Mouse (Mus musculus): ENCODE measurements around the gene Rpl9.
A peak's percentile ranks its signal among the peaks of the same experiment; 100 is the strongest.

Rpl9 gene

DNA sequence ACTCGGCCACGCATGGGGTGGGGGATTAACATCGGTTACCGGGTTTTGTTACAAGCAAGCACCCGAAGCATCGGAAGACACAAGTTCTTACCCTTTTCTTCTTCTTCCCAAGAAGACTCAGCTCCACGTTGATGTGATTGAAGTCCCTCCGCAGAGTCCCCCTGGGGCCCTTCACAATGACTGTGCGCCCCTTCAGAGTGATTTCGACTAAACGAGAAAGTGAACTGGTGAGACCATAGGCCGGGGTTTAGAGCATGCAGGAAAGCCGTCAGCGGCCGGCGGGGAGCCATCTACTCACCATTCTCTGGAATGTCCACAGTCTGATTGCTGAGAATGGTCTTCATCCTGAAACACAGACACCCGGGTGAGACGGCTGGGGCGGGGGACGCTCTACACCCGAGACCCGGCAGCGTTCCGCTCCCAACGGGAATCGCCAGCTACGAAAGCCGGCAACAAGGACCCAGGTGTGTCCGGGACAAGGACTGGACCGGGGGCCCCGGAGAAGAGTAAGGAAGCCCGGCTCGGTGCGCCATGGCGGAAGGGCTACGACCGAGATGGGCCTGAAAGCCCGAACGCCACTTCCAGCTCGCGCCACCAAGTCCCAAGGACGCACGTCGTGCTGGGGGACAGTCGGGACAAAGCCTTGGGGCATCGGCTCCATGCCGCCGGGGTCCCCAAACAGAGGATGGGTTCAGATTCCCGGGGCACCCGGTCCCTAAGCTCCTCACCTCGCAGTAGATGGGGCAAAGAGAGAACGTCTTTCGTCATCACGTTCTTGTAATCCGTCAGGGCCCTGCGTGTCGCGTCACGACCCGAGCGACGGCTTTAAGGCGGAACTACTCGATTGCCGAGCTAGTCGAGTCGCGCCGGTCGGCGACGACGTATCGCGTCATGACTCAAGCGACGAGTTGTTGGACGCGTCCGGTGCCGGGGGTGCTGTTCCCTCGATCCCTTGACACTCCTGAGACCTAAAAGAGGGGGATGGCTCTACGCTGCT, at the start of gene Rpl9, which contains the start of gene Lias:
Gene Rpl9, minus strand, starts transcription at position 797 of the 997 bp plus-strand sequence.
Gene Lias, plus strand, starts transcription at position 850 of the 997 bp plus-strand sequence.
- peak; percentile 99 for DNase-seq (ENCODE audit: low spot score)

DNA sequence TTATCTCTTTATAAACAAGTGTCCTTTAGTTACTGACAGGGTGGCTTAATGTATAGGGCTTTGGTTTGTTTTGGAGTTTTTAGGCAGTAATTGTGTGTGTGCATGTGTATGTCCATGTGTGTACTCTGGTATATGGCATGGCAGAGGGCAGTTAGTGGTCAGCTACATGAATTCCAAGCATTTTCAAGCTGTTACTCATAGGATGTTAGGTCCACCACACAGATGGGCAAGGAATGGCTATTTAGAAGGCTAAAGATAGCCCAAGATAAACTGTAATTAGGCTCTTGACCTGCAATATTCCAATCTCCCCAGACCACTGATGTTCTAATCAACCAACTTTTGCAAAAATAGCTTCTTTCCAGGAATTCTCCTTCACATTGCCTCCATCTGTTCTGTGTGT, 46.8 kb upstream of the Rpl9 start:
- no peak for DNase-seq (ENCODE audit: low spot score)

DNA sequence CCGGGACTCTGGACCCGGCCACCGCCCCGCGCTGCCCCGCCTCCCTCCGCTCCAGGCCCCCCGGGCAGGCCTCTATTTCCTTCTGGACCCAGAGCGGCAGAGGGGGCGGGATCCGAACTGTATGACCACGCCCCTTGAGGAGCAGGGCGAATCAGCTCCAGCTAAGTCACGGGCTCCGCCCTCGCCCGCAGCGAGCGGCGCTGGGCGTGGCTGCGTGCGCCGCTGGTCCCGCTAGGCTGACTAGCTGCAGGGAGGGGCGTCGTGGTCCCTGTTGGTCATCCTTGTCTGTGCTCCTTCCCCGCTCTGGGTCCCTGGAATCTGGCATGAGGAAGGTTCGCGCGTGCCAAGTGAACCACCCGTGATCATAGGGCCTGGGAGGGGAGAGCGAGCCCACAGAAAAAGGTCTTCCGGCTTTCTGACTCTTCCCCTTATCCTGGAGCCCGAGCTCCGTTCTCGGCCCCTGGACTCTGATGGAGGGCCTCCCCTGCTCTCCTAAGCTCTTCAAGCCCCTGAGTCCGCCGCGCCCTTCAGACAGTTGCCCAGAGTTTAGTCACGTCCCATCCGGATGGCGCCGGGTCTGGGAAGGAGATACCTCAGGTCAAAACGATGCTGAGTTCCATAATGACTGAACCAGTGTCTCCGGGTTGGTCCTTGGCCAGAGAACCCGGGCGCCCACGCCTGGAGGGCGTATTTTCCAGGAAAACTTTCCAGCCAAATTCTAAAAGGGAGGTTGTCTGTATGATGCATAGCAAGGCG, 44.7 kb upstream of the Rpl9 start, which contains the start of gene Ugdh:
Gene Ugdh, minus strand, starts transcription at position 144 of the 756 bp plus-strand sequence.
- peak; percentile 97 for DNase-seq (ENCODE audit: low spot score)

DNA sequence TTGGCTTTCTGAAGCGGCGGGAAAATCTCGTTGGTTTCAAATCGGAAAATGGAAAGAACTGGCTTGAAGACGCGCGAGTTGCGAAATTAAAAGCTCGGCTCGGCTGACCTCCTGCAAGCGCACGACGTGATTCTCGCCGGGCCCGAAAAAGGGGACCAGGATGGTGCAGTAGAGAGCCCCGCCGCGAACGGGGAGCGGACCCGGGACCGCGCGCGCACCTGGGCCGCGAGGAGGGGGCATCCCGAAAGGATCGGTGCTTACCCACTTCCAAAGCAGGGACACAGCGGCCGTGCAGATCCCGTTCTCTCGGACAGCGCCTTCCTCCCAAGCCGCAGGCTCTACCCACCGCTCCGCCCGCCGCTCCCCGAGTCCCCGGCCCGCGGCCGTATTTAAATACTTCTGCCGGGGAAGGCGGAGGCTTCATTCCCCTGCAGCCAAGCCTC, 44.1 kb upstream of the Rpl9 start:
- no peak for DNase-seq (ENCODE audit: low spot score)

DNA sequence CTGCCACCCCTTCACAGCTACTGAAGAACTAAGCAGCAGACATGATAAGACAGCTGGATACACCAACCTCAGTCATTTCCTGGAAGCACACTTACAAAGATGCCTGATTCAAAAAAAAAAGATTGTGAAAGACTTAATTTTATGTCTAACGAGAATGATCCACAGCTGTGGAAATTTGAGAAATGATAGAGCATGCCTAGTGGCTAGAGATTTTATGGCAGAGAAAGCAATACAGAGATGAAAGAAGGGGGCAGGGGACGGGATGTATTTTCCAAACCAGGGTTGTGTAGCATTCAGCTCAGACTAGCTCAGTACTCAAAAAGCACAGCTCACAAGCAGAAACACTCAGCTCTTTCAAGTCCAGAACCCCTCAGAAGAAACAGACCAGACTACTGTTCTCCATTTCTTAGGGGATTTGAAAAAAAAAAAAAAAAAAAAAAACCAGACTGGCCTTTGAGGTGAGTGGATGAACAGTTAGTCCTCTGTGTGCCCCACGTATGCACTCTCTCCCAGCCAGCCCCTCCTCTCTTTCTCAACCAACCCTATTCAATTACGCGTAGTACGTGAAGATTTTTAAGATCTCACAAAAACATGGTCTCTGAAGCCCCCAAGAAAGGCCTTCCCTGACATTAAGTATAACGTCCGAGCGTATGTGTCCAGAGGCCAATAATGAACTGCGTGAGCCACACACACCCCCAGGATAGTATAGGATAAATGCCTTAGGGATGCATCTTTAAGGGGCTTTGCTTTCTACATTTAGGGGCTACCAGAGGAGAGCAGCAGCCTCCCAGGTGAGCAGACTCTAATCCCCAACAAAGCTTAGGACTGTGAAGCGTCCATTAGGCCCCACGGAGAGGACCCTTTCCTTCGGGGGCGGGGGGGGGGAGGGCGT, 43.5 kb upstream of the Rpl9 start:
- no peak for DNase-seq (ENCODE audit: low spot score)

DNA sequence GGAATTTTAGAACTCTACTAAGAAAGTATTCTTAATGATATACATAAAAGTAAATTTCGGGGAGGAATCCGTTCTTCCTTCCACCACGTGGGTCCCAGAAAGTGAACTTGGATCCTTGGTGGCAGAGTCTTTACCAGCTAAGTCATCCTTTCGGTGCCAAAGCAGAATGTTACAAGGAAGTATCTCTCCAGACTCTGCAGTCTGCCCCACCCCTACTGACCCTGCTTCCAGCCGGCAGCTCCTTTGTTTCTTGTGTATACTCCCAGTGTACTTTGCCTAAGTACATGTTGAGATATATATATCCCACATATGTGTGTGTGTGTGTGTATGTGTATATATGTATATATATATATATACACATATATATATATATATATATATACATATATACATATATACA, 38.2 kb upstream of the Rpl9 start:
- no peak for DNase-seq (ENCODE audit: low spot score)

DNA sequence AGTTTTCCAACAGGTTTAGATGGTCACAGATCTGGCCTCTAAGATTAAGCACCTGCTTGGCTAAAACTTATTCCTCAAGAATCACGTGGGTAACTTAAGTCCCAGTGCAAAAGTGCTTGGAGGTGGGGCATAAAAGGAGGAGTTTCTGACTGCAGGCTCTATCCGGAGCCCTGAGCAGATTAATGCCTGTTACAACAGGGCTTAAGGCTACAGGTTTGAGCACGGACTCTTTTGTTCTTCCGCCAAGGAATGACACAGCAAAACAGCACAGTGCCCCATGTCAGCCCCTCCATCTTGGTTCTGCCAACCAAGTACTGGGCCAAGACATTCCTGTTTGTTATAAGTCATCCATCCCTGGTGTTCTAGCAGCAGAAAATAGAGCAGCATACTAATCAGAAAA, 37.1 kb upstream of the Rpl9 start:
- DNase-seq (ENCODE audit: low spot score), result no peak

DNA sequence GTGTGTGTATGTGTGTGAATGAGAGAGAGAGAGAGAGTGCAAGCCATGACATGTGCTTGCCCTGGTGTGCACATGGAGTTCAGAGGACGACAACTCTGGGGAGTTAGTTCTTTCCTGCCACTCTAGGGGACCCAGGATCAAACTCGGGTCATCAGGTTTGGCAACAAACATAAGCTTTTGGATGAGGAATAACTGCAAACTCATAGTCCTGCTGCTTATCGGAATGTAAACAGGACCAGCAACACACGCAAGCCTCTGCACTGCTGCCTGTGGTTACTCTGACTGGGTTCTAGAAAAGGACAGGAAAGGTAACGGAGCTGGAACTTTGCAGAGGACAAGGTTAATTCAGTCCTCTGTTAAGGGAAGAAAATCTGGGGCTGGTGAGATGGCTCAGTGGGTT, 34.0 kb upstream of the Rpl9 start:
- no peak for DNase-seq (ENCODE audit: low spot score)

DNA sequence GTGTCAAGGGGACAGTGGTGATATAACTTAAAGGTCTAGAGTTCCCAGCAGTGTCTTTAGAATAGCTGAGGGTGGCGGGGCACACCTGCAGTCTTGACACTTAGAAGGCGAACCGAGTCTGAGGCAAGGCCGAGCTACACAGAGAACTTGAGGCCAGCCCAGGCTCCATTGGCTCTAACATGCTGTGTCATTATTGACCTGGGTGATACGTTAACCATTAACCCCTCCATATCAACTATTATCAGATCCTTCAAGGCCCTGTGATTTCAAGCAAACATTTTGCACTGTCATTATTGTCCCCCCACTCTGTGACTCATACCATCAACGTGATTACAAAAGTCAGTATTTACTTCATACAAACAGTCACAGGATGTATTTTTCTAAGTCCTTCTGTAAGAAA, 33.0 kb upstream of the Rpl9 start:
- no peak for DNase-seq (ENCODE audit: low spot score)

DNA sequence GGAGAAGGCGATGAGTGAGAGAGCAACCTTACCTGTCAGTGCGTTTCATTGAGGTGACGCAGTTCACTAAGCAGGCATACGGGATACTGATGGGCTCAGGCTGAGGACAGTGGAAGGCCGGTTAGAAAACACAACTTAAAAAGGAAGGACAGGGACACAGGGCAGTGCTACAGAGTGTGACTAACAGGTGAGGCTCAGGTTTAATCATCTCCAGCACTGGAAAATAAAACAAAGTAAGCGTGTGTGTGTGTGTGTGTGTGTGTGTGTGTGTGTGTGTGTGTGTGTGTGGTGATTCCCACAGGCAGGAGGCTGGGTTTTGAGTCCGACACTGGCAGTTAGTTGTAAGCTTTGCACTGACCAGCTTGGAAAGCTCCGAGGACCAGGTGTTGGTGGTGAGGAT, 31.6 kb upstream of the Rpl9 start:
- no peak for DNase-seq (ENCODE audit: low spot score)

DNA sequence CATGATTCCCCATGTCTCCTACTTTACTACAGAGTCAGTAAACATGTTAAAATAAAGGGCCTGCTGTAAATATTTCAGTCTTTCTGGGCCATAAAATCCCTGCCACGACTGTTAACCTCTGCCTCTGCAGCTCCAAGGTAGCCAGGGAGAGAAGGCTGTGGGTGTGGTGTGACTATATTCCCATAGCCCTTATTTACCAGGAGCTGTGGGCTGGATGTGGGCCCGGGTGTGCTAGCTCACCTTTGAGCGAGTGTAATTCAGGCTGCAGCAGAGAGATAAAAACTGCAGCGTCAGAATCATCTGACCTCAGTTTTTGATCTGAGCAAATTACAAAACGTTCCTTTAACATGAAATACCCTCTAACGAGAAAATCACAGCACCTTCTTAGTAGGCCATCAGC, 29.6 kb upstream of the Rpl9 start:
- DNase-seq (ENCODE audit: low spot score), result no peak

DNA sequence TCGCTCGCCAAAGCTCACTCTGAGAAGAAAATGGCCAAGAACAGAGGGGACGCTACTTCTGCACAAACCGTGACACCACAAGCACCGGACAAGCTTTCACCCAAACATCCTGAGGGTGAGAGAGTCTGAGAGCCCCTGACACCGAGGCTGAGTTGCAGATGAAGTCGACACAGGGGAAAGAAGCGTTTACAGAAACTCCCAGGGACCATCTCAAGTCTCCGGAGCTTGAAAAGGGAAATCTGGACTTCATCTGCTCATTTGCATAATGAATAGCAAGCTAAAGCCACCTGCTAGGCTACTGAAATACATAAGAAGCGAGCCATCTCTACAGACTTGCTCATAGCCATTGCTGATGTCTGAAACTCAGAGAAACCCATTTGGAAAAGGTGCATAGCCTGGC, 27.9 kb upstream of the Rpl9 start:
- DNase-seq (ENCODE audit: low spot score), result no peak

DNA sequence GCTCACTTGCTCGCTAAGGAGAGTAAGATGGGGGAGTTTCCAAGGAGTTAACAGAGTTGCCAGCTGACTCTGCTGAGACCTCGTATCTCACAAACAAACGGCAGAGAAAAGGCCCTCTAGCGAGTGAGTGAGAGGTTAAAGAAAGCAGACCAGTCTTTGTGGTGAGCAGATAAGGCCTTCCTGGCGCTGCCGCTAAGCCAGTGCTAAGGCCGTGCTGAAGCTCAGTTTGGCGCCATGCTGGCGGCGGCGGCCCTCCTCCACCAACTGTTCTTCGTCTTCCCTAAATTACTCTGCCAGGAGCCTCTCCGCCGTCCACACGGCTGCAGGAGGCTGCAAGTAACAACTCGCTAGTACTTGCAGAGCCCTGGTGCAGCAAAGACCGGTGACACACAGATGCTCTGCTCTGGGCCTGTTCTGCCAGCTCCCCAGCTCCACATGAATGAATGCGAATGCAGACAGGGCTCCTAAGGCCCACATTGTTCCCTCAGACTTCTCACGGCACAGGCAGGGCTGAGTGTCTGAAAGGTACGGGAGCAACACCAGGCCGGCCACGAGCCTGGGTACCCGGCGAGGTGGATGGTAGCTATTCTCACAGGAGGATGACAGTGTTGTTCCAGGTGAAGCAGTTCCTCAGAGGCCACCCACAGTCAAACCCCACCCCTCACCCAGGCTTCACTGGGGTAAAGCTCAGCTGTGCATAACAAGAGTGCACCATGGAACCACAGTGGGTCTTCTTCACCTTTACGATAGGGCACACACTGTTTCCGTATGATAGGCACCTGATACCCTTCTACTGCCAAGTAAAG, 24.6 kb upstream of the Rpl9 start:
- DNase-seq (ENCODE audit: low spot score), result peak; percentile 50

DNA sequence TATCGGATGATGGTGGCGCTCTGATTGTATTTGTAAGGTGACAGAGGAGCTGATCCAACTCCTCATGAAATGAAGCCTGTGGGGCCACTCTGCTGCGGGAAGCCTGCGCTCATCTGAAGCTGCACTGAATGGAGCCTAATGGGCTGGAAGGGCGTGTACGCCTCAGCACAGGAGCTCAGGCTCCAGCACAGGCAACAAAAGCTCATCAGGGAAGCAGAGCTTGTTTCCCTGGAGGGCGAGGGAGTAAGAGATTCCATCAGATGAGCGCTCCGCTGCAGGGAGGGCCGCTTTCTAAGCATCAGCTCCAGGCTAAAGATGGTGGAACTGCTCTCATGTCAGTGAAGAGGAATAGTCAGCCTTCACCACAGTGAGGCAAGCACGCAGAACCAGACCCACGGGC, 16.7 kb upstream of the Rpl9 start:
- no peak for DNase-seq (ENCODE audit: low spot score)

DNA sequence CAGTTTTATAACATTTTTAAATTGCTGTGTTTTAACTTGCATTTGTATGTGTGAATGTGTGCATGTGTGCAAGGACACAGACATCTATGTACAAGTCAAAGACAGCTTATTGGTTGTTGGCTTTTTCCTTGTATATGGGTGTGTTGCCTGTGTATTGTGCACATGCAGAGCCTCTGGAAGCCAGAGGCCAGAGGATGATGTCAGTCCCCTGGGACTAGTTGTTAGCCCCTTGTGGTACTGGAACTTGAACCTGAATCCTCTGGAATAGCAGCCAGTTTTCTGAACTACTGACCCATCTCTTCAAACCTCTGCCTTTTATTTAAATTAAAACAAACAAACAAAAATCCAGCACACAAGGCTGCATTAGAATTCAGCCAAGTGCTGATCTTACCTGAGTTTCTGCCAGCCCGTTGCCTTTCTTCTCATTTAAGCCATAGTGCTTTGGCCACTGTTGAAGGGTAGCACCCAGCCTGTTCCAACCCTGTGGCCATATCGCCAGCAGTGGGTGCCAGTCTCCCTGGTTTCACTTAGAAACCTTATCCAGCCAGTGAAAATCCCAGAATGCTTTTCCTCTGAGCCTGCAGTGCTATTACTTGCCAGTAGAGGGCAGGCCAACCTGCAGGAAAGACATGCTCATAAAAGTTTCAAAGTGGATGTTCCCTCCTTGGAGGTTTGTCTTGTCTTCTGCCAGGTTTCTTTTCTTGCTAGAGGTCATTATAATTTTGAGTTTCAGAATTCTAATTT, 10.2 kb upstream of the Rpl9 start:
- DNase-seq (ENCODE audit: low spot score), result peak; percentile 61

DNA sequence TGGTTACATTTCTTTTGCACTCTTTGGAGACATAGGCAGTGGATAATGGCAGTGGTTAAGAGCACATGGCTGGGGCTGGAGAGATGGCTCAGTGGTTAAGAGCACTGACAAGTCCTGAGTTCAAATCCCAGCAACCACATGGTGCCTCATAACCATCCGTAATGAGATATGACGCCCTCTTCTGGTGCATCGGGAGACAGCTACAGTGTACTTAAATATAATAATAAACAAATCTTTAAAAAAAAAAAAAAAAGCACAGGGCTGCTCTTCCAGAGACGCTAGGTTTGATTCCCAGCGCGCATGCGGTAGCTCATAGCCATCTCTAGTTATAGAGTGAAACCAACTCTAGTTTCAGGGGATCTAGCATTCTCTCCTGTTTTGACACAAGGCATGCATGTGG, 3.2 kb upstream of the Rpl9 start:
- DNase-seq (ENCODE audit: low spot score), result no peak

DNA sequence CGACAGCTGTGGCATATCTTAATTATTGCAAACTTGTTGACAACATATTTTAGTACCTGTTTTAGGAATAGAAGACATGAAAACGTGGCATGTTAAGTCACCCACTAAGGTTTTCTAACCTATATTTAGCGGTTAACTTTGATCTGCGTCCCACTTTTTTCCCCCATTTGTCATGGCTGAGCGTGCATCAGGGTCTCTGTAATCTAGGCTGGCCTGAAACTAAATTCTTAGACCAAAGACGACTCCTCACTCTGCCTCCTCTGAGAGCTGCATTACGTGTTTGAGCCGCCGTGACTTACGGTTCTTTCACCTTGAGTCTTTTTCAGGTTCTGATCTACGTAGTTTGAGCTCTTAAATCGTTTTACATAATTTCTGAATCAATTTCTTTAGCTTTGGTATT, 509 bp upstream of the Rpl9 start:
- DNase-seq (ENCODE audit: low spot score), result no peak

DNA sequence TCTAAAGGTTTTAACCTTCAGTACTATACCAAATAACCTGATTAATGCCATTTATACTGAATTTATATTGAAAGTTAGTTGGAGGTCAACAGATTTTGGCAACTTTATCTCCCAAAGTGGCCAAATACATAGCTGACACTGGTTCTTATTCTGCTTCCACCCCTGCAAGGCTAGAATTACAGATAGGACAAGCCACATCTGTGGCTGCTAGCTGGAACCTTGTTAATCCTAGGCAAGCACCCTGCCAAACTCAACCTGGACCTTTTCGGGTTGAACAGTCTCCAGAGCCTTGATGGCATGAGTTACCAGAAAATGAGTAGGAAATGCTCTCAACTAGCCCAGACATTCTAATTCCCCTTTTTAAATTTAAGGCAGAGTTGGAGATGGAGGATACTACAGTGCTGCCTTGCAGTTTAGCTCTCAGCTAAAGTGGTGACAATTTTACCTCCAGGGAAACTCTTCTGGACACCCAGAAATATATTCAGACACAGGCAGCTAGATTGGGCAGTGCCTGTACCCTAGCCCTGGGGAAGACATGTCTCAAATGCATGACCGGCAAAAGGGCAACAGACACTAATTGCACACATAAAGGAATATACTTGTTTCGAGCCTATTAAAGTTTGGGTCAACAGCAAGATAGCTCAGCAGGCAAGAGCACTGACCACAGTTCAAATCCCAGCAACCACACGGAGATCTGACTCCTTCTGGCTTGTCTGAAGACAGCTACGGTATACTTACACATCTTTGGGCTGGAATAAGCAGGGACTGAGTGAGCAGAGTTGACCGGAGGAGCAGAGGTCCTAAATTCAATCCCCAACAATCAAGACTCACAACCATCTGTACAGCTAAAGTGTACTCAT, 4.0 kb downstream of the Rpl9 start:
- DNase-seq (ENCODE audit: low spot score), result no peak

DNA sequence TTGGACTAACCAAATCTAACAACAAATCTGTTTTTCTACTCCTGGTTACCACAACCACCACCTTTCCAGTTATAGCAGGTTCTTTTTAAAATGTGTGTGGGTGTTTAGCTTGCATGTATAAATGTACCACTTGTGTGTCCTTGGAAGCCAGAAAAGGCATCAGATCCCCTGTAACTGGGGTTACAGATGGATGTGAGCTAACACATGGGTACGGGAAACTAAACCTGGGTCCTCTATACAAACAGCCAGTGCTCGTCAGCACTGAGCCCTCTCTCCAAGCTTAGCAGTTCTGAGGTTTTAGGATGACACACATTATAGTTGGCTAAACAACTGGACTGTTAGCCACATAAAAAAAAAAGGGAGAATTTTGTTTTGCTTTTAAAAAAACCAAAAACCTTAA, 5.5 kb downstream of the Rpl9 start:
- no peak for DNase-seq (ENCODE audit: low spot score)
